Mouse (Mus musculus) common myeloid progenitor, adult 5-6 weeks (primary cell): ENCODE results near the gene Serpina3f. TPM values are rescaled to one million over a fixed set of nuclear protein-coding genes. Genes with fewer than 3 reads are reported as not detected.

Source experiments
- ATAC-seq: replicated peaks from 2 replicates; pipeline ENCODE4 v1.8.0; 2016; ENCODE audit warnings: low read depth, mild to moderate bottlenecking, moderate TSS enrichment, inconsistent platforms; ENCODE audit not compliant: poor library complexity, severe bottlenecking
- total RNA-seq: library from RNA; stranded (forward); fragments of 200-1000, 187-1606 nt; gene quantifications from 2 replicates; pipeline ENCODE4 v1.2.3, GENCODE M21; 2017

Serpina3f gene
- total RNA-seq, 1 experiment from 2014 or later: 0.73 TPM

DNA sequence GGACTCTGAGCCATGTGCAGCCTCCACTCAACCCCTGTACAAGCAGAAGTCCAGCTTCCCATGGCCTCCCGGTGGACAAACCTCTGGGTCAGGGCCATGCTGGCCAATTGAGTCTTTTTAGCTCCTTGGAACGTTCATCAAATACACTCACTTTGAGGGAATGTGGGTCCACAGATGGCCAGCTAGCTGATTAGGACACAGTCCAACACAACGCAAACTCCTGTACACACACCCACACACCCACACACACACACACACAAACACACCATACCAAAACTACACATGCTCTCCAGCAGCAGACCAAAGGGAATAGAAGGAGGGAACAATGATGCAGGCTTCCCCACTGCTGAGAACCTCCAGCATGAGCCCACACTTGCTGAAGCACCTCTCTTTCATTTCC, 31.3 kb downstream of the Serpina3f start:
- ATAC-seq: no peak

DNA sequence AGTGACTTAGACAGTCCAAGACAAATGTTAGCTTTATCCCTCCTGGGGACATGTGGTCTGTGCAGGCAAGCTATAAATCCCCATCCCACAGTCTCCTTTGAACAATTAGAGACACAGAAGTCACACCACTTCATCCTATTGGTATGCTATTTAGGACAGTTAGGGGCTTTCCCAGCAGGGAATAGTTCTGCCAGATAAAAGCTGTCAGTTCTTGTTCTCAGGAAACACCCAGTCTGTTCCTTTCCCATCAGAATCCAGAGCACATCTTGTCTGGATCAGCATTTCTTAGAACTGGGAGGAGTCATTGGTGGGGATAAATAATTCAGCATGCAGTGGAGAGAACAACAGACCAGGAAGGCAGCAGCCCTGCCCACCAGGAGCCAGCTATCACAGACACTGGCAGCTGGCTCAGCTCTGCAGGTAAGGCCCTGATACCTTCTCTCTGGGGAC, 33.2 kb downstream of the Serpina3f start:
- ATAC-seq: no peak

- ATAC-seq: no peak
These were observed 33.9 kb downstream of the Serpina3f start for GRCm38 (mm10) chr12:104248231-104248630.

GRCm38 (mm10) chr12:104261041-104261440, 46.7 kb downstream of the Serpina3f start:
- no peak for ATAC-seq

- ATAC-seq: no peak
These were observed 48.5 kb downstream of the Serpina3f start, which contains the start of gene Serpina3i for GRCm38 (mm10) chr12:104262863-104263262. Serpina3i (plus strand) TSS chr12:104263122.

- peak; percentile 76 for ATAC-seq
These were observed 52.0 kb downstream of the Serpina3f start for GRCm38 (mm10) chr12:104266374-104266773.

Other genes starting within 250 kb of the Serpina3f start
- gene Serpina11, start 224.6 kb upstream of the Serpina3f start, total RNA-seq: not detected in 2 replicates
- not detected in 2 replicates for gene Serpina9, start 200.8 kb upstream of the Serpina3f start, total RNA-seq
- 0.05 TPM in 1 of 2 replicates, not detected in the other for gene Serpina12, start 170.1 kb upstream of the Serpina3f start, total RNA-seq
- gene Serpina5, start 113.4 kb upstream of the Serpina3f start, total RNA-seq: not detected in 2 replicates
- not detected in 2 replicates for gene Serpina3a, start 101.8 kb upstream of the Serpina3f start, total RNA-seq
- 0.10 and 0.27 TPM in 2 replicates for gene Serpina3b, start 86.5 kb upstream of the Serpina3f start, total RNA-seq
- gene Serpina3c, start 60.7 kb upstream of the Serpina3f start, total RNA-seq: not detected in 2 replicates
- 59.1 and 74.1 TPM in 2 replicates for gene Serpina3g, start 21.7 kb downstream of the Serpina3f start, total RNA-seq
- gene Serpina3i, start 48.6 kb downstream of the Serpina3f start, total RNA-seq: not detected in 2 replicates
- gene Serpina3j, start 100.0 kb downstream of the Serpina3f start, total RNA-seq: not detected in 2 replicates
- not detected in 2 replicates for gene Serpina3k, start 123.9 kb downstream of the Serpina3f start, total RNA-seq
- not detected in 2 replicates for gene Serpina3m, start 123.9 kb downstream of the Serpina3f start, total RNA-seq
- not detected in 2 replicates for gene Serpina3n, start 192.2 kb downstream of the Serpina3f start, total RNA-seq